Mouse (Mus musculus): Measurements from ENCODE around the gene Asic3.

The Asic3 gene

GRCm38 (mm10) chr5:24446630-24447029 is 33.4 kb downstream of the Asic3 start:
- in situ Hi-C loops (cut with MboI, MseI), result loop anchor here (5.0 kb wide), 1 partner anchor 599 kb away; no protein-coding TSS in a partner anchor

DNA sequence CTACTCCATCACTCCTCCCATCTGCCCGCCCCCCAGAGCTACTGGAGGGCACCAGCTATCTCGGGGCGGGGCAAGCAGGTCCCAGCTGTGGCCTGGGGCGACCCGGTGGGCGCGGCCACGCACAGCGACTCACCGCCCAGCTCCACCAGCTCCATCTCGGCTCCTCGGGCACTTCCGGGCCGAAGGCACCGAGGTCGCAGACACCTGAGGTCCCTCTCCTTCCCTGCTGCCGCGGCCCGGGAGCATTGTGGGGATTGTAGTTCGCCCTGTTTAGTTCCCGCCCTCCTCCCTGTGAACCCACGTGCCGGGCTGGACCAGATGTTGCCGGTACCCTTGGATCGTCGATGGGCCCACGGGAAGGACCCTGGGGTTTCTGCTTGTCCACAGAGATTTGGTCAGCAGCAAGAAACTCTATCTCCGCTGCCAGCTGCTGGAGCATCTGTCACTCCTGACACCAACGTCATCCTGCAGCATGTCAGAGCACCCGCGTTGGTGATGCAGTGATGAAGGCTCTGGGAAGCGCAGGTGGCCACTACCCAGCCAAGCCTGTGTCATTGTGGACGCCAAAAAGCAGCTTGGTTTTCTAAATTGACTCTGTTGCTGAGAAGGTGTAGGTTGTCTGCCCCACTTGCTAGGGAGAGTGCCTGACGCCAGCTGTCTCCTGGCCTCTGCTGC is 34.6 kb downstream of the Asic3 start, which contains the start of gene Tmub1:
TSS of gene Tmub1 (minus strand) at position 231 of the 675 bp plus-strand sequence.
- in situ Hi-C loops (cut with MboI, MseI), result loop anchor here (5.0 kb wide), 1 partner anchor 600 kb away; no protein-coding TSS in a partner anchor

- in situ Hi-C loops (cut with MboI, MseI), result no loop called here
Observed at GRCm38 (mm10) chr5:24451264-24452029, 38.3 kb downstream of the Asic3 start.

DNA sequence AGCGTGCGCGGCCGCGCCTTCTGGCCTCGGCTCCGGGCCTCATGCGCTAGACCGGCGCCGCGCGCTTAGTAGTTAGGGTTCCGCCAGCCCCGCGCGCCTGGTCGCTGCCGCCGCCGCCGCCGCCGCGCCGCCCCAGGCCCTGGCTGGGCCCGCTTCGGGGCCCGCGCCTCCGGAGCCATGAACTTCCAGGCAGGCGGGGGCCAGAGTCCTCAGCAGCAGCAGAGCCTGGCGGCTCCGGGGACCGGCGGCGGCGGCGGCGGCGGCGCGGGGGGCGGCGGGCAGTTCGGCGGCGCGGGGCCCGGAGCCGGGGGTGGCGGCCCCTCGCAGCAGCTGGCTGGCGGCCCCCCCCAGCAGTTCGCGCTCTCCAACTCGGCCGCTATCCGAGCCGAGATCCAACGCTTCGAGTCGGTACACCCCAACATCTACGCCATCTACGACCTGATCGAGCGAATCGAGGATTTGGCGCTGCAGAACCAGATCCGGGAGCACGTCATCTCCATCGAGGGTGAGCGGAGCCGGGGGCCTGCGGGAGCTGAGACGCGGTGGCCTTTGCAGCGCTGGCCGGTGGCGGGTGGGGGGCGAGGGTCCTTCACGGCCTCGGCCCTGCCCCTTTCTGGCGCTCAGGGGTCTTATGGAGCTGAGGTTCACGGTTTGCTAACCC is 39.0 kb downstream of the Asic3 start, which contains the start of gene Agap3:
TSS of gene Agap3 (plus strand) at position 148 of the 661 bp plus-strand sequence.
- in situ Hi-C loops (cut with MboI, MseI), result no loop called here

DNA sequence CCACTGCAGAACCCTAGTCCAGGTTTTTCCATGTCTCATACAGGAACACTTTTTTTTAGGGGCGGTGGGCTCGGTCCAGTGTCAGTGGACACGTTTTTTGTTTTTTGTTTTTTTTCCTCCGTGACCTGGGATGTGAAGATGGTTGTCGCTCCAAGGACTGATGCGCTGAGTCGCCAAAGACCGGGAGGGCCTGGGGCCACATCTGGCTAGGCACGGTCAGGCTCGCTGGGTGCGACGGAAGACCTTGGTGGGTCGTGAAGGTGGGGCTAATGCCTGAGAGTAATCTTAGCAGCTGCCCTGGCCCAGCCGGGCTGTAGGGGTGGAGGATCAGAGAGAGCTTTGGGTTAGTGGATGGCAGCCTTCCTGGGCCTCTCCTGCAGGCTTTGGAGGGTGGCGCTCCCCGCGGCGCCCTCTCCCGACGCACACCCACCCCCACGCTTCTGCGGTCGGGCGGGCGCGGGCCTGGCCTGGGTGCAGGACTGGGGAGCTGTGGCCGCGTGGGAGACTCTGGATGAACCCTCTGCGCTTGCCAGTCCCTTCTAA is 39.6 kb downstream of the Asic3 start:
- in situ Hi-C loops (cut with MboI, MseI), result no loop called here

DNA sequence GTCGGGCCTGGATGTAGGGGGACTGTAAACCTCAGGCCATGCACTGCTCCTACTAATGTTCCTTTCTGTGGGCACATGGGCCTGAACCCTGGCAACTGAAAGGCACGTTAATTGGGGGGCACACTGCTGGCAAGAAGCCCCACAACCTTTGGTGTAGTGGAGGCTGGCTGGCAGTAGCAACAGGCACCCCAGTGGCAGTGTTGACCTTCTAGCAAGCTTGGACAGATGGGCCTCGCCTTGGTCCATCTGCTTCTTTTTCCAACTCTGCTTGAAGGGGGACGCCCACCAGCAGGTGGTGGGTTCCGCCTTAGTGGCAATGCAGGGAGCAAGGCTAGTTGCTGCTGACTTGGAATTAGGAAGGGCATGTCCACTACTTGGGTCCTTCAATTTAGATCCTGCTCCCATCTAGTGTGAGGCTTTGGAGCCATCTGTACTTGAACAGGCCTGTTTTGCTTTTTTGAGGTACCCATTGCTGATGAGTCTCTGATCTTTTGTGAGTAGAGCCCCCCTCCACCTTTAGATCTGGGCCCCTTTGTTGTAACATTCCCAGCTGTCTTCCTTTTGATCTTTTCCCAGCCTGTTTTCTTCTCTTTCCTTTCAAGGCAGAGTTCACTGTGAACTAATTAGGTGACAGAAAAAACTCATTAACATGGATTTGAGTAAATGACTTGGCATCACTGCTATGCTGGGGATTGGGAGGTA is 40.2 kb downstream of the Asic3 start:
- in situ Hi-C loops (cut with MboI, MseI), result no loop called here

GRCm38 (mm10) chr5:24453985-24454303 is 40.8 kb downstream of the Asic3 start:
- in situ Hi-C loops (cut with MboI, MseI), result no loop called here

DNA sequence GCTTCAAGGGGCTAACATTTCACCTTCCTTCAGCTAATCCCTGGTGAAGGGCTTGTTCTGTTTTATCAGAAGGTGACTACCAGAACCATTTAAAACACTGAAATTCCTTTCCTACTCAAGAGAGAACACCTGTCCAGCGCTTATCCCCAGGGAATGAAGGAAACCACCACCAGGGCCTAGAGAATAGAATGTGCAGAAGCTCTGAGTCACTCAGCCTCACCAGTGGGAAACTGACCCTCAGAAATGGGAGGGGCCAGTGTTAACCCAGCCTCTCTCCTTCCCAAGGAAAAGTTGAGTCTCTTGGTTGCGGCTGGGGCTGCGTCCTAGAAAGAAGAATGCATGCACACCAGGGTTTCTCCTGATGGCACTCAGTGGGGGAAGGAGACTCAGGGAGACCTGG is 41.9 kb downstream of the Asic3 start:
- in situ Hi-C loops (cut with MboI, MseI), result no loop called here

DNA sequence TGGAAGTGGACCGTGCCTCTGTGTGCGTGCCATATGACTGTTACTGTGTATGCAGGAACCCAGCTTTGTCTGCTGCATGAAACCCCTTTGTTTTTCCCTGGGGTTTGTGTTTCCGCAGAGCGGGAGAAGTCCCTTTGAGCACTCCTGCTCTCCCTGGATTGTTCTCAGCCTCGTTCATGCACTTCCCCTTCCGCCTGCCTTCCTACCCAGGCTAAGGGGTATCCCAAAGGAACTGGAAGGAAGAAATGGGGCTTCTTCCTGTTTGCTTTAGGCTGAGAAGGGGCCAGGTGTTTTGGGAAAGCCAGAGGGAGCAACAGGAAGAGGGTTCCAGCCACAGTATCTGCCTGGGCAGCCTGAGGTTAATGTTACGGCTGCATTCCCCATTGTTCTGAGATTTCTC is 42.4 kb downstream of the Asic3 start:
- in situ Hi-C loops (cut with MboI, MseI), result no loop called here

DNA sequence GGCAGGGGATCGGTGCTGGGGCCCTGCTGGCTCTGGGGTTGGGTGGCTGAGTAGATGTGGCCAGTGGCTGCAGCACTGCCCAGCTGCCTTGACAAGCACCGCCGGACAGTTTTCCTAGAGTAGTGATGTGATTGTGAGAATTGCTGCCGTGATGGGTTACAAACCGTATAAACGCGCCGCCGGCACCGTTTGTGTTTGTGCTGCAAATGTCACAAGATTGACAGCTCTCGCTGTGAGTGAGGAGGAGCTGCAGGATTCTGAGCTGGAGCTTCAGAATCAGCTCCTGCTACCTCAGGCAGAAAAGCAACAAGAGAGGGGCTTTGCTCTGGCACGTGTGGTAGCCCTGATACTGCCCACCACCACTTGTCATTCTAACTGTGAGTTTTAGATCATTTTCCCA is 53.6 kb downstream of the Asic3 start:
- in situ Hi-C loops (cut with MboI, MseI), result no loop called here

Data from T-helper 1 cell (primary cell).